Comparison of ENCODE assay signal across 28 mouse cellular contexts in the genomic region with DNA sequence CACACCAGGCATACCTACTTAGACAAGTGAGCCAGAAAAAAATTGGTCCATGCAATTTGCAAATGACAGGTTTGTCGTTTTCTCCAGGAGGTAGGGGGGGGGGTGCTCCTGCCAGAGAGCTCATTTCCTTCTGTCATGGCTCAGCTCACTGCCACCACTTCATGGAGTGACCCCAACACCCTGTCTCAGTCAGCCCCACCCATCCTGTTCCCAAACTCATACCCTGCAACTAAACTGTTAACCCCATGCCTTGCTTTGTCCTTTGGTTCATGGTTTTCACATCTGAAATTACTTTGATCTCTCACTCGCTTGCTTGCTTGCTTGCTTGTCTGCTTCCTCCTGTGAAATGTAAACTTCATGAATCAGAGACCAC. TPM values are rescaled to one million over a fixed set of nuclear protein-coding genes. Genes with fewer than 3 reads are reported as not detected.
DNase-seq lines count a peak whose midpoint lies in the region; ATAC-seq and TF ChIP-seq lines count a peak whose summit lies in the region.
"Had no signal": no experiment of that assay in that cellular context is flagged by ENCODE, and none has a peak within 500 bp of the region (broad histone marks: within the 10 kb centered on the region; RNA-seq: fewer than 3 reads in every experiment).

No protein-coding gene starts in this region.

- 16% methylated on average over 2 of the region's 2 CpGs for WGBS in intestine, embryonic 14.5 days
- WGBS in intestine, postnatal 0 days = 33% methylated on average over 2 of the region's 2 CpGs
- WGBS in lung, embryonic 14.5 days = 7% methylated on average over 2 of the region's 2 CpGs
- 38% methylated on average over 2 of the region's 2 CpGs for WGBS in intestine, embryonic 16.5 days
- 29% methylated on average over 2 of the region's 2 CpGs for WGBS in stomach, embryonic 14.5 days

- H3K4me3 ChIP-seq in intestine, embryonic 14.5 days (ENCODE audit: low read depth, low read length) = no peak overlapping the region
- no peak overlapping the region for H3K4me3 ChIP-seq in intestine, postnatal 0 days (ENCODE audit: low read depth, low read length)
- H3K4me3 ChIP-seq in lung, embryonic 14.5 days (ENCODE audit: low read depth, low read length) = no peak overlapping the region
- no peak overlapping the region for H3K4me3 ChIP-seq in intestine, embryonic 16.5 days (ENCODE audit: low read length)
- H3K4me3 ChIP-seq in stomach, embryonic 14.5 days (ENCODE audit: low read depth, low read length) = no peak overlapping the region
- H3K4me3 ChIP-seq: embryonic facial prominence, embryonic 13.5 days; heart, embryonic 15.5 days; hindbrain, embryonic 12.5 days; megakaryocyte, embryonic 14.5 days; midbrain, embryonic 12.5 days; myocyte; neural tube, embryonic 12.5 days had no signal

- no peak for DNase-seq in intestine, embryonic 14.5 days (ENCODE audit: low spot score)
- no peak for DNase-seq in lung, embryonic 14.5 days
- DNase-seq in lung, postnatal 25 days (ENCODE audit: low spot score) = no peak
- DNase-seq in frontal cortex, postnatal 25 days (ENCODE audit: low spot score in 2 of 2) = no peak
- DNase-seq: adrenal gland, postnatal 25 days; B cell, adult 2 months; cerebellum, adult 11-12 months; cerebellum, adult 9-11 months; embryo, embryonic 11 days; forebrain, postnatal 0 days; gastrocnemius, postnatal 36 days; layer of hippocampus, adult 9-11 months; right cerebral cortex, adult 18-20 months; spleen, adult 18-20 months; thymus, postnatal 14 days had no signal

- peaks cover 5% of the 10 kb centered on the region; the same call in 1 of the 2 replicates for H3K4me1 ChIP-seq in intestine, embryonic 14.5 days (replicated peaks; ENCODE audit: control insufficient read depth, insufficient read depth, low read length)
- peaks cover 4% of the 10 kb centered on the region; the same call in 1 of the 2 replicates for H3K4me1 ChIP-seq in intestine, postnatal 0 days (replicated peaks; ENCODE audit: control insufficient read depth, insufficient read depth, low read length)
- no peaks in the 10 kb centered on the region for H3K4me1 ChIP-seq in lung, embryonic 14.5 days (ENCODE audit: insufficient read depth)
- H3K4me1 ChIP-seq in intestine, embryonic 16.5 days (ENCODE audit: control insufficient read depth, insufficient read depth, low read length) = peaks cover 5% of the 10 kb centered on the region
- H3K4me1 ChIP-seq in stomach, embryonic 14.5 days (ENCODE audit: control insufficient read depth, insufficient read depth, low read length) = peaks cover 4% of the 10 kb centered on the region; the same call in 1 of the 2 replicates
- H3K4me1 ChIP-seq: hindbrain, embryonic 12.5 days; neural tube, embryonic 12.5 days had no signal

- no peak overlapping the region for H3K27ac ChIP-seq in intestine, embryonic 14.5 days (ENCODE audit: low read depth)
- no peak overlapping the region for H3K27ac ChIP-seq in intestine, postnatal 0 days (ENCODE audit: low read depth, low read length)
- peak overlapping the region; percentile 31; the same call in 1 of the 2 replicates for H3K27ac ChIP-seq in lung, embryonic 14.5 days (ENCODE audit: low read depth)
- H3K27ac ChIP-seq in intestine, embryonic 16.5 days (ENCODE audit: low read length) = peak overlapping the region; percentile 67
- peak overlapping the region; percentile 33; the same call in 1 of the 2 replicates for H3K27ac ChIP-seq in stomach, embryonic 14.5 days (ENCODE audit: low read length)
- H3K27ac ChIP-seq: embryonic facial prominence, embryonic 13.5 days; heart, embryonic 15.5 days; hindbrain, embryonic 12.5 days; hindbrain, postnatal 0 days; midbrain, embryonic 12.5 days; neural tube, embryonic 12.5 days had no signal

- peak; percentile 56; the same call in 1 of the 2 replicates for ATAC-seq in intestine, embryonic 14.5 days (replicated peaks; ENCODE audit: low FRiP score, low TSS enrichment, low read depth)
- ATAC-seq in intestine, postnatal 0 days = no peak
- ATAC-seq in lung, embryonic 14.5 days (ENCODE audit: insufficient read depth) = 0 out of 2 replicates have a peak, but pooled peaks have one; percentile 19
- peak; percentile 15 for ATAC-seq in intestine, embryonic 16.5 days
- ATAC-seq in stomach, embryonic 14.5 days (ENCODE audit: insufficient number of reproducible peaks, insufficient read depth, low FRiP score, low read depth) = no peak
- no peak for ATAC-seq in megakaryocyte progenitor cell, adult 5-6 weeks (replicated peaks; ENCODE audit: poor library complexity)
- ATAC-seq: forebrain, postnatal 0 days; hindbrain, postnatal 0 days had no signal

- H3K4me2 ChIP-seq in intestine, embryonic 14.5 days (ENCODE audit: low read length) = no peak overlapping the region
- H3K4me2 ChIP-seq in intestine, postnatal 0 days (replicated peaks; ENCODE audit: low read depth) = no peak overlapping the region
- H3K4me2 ChIP-seq in lung, embryonic 14.5 days = no peak overlapping the region
- H3K4me2 ChIP-seq in intestine, embryonic 16.5 days (ENCODE audit: low read depth, low read length) = no peak overlapping the region
- no peak overlapping the region for H3K4me2 ChIP-seq in stomach, embryonic 14.5 days (replicated peaks; ENCODE audit: low read depth, low read length)
- H3K4me2 ChIP-seq: embryonic facial prominence, embryonic 13.5 days; heart, embryonic 15.5 days; hindbrain, embryonic 12.5 days; liver, embryonic 11.5 days; midbrain, embryonic 12.5 days; neural tube, embryonic 12.5 days had no signal

- no peaks in the 10 kb centered on the region for H3K36me3 ChIP-seq in intestine, embryonic 14.5 days (ENCODE audit: control insufficient read depth, insufficient read depth, low read length)
- H3K36me3 ChIP-seq in intestine, postnatal 0 days (ENCODE audit: control insufficient read depth, insufficient read depth) = no peaks in the 10 kb centered on the region
- H3K36me3 ChIP-seq in lung, embryonic 14.5 days (ENCODE audit: insufficient read depth) = no peaks in the 10 kb centered on the region
- H3K36me3 ChIP-seq in intestine, embryonic 16.5 days (ENCODE audit: control insufficient read depth, insufficient read depth, low read length) = no peaks in the 10 kb centered on the region
- no peaks in the 10 kb centered on the region for H3K36me3 ChIP-seq in stomach, embryonic 14.5 days (ENCODE audit: control insufficient read depth, insufficient read depth, low read length)
- H3K36me3 ChIP-seq: embryonic facial prominence, embryonic 13.5 days; heart, embryonic 15.5 days; hindbrain, embryonic 12.5 days; midbrain, embryonic 12.5 days; neural tube, embryonic 12.5 days had no signal

- no peak overlapping the region for H3K9ac ChIP-seq in intestine, embryonic 14.5 days (ENCODE audit: low read length)
- no peak overlapping the region for H3K9ac ChIP-seq in intestine, postnatal 0 days (ENCODE audit: low read depth, low read length)
- H3K9ac ChIP-seq in lung, embryonic 14.5 days = no peak overlapping the region
- no peak overlapping the region for H3K9ac ChIP-seq in intestine, embryonic 16.5 days (ENCODE audit: low read depth, low read length)
- no peak overlapping the region for H3K9ac ChIP-seq in stomach, embryonic 14.5 days (replicated peaks; ENCODE audit: low read depth, low read length)
- H3K9ac ChIP-seq: embryonic facial prominence, embryonic 13.5 days; forebrain, postnatal 0 days; heart, embryonic 15.5 days; hindbrain, embryonic 12.5 days; midbrain, embryonic 12.5 days; neural tube, embryonic 12.5 days had no signal

- no peaks in the 10 kb centered on the region for H3K9me3 ChIP-seq in intestine, embryonic 14.5 days (ENCODE audit: control insufficient read depth, low read length)
- H3K9me3 ChIP-seq in intestine, postnatal 0 days (ENCODE audit: control insufficient read depth) = no peaks in the 10 kb centered on the region
- no peaks in the 10 kb centered on the region for H3K9me3 ChIP-seq in lung, embryonic 14.5 days (ENCODE audit: low read depth, low read length)
- H3K9me3 ChIP-seq in intestine, embryonic 16.5 days (ENCODE audit: control insufficient read depth, low read length) = no peaks in the 10 kb centered on the region
- no peaks in the 10 kb centered on the region for H3K9me3 ChIP-seq in stomach, embryonic 14.5 days (ENCODE audit: control insufficient read depth, low read depth, low read length)
- H3K9me3 ChIP-seq: embryonic facial prominence, embryonic 13.5 days; heart, embryonic 15.5 days; hindbrain, embryonic 12.5 days; megakaryocyte, embryonic 14.5 days; midbrain, embryonic 12.5 days; neural tube, embryonic 12.5 days had no signal

- H3K27me3 ChIP-seq in intestine, embryonic 14.5 days (replicated peaks; ENCODE audit: control insufficient read depth, insufficient read depth, low read length) = no peaks in the 10 kb centered on the region
- H3K27me3 ChIP-seq in intestine, postnatal 0 days (replicated peaks; ENCODE audit: control insufficient read depth, insufficient read depth, low read length) = no peaks in the 10 kb centered on the region
- no peaks in the 10 kb centered on the region for H3K27me3 ChIP-seq in lung, embryonic 14.5 days (ENCODE audit: insufficient read depth, low read length)
- no peaks in the 10 kb centered on the region for H3K27me3 ChIP-seq in intestine, embryonic 16.5 days (replicated peaks; ENCODE audit: control insufficient read depth, insufficient read depth, low read length)
- no peaks in the 10 kb centered on the region for H3K27me3 ChIP-seq in stomach, embryonic 14.5 days (ENCODE audit: control insufficient read depth, insufficient read depth, low read length)
- H3K27me3 ChIP-seq: embryonic facial prominence, embryonic 13.5 days; megakaryocyte, embryonic 14.5 days; neural tube, embryonic 12.5 days had no signal

- TF ChIP-seq CTCF in intestine, postnatal 0 days (IDR thresholded peaks at IDR 0.05; ENCODE audit: low read depth) = no peak
- no peak for TF ChIP-seq CTCF in lung, embryonic 14.5 days (IDR thresholded peaks at IDR 0.05; ENCODE audit: low read depth)

RNA-seq across cellular contexts. Expression of gene Kras, which starts 6.6 kb away (rescaled TPM):
- 79.0 and 79.8 TPM in 2 replicates for polyA plus RNA-seq in intestine, embryonic 14.5 days (2014; fragmentation: Nextera tagmentation; extraction: Ambion mirVana)
- polyA plus RNA-seq in intestine, postnatal 0 days (2015; fragmentation: Nextera tagmentation; extraction: Ambion mirVana) = 62.0 and 64.2 TPM in 2 replicates
- polyA plus RNA-seq in lung, embryonic 14.5 days (2014; fragmentation: Nextera tagmentation; extraction: Ambion mirVana) = 110 and 116 TPM in 2 replicates
- polyA plus RNA-seq in intestine, embryonic 16.5 days (2015; fragmentation: Nextera tagmentation; extraction: Ambion mirVana) = 56.6 and 60.2 TPM in 2 replicates
- polyA plus RNA-seq in stomach, embryonic 14.5 days (2014; fragmentation: Nextera tagmentation; extraction: Ambion mirVana) = 81.1 and 87.9 TPM in 2 replicates
- total RNA-seq in megakaryocyte progenitor cell, adult 5-6 weeks (2015) = 48.7 and 49.4 TPM in 2 replicates
- total RNA-seq in megakaryocyte progenitor cell, adult 5-6 weeks (2017) = 11.7 and 21.0 TPM in 2 replicates

RNA-seq across cellular contexts. Expression of gene Etfrf1, which starts 45.8 kb away (rescaled TPM):
- polyA plus RNA-seq in intestine, embryonic 14.5 days (2014; fragmentation: Nextera tagmentation; extraction: Ambion mirVana) = 28.7 and 34.8 TPM in 2 replicates
- 48.8 and 49.5 TPM in 2 replicates for polyA plus RNA-seq in intestine, postnatal 0 days (2015; fragmentation: Nextera tagmentation; extraction: Ambion mirVana)
- 23.9 and 24.5 TPM in 2 replicates for polyA plus RNA-seq in lung, embryonic 14.5 days (2014; fragmentation: Nextera tagmentation; extraction: Ambion mirVana)
- polyA plus RNA-seq in intestine, embryonic 16.5 days (2015; fragmentation: Nextera tagmentation; extraction: Ambion mirVana) = 53.9 and 56.0 TPM in 2 replicates
- 30.3 and 34.6 TPM in 2 replicates for polyA plus RNA-seq in stomach, embryonic 14.5 days (2014; fragmentation: Nextera tagmentation; extraction: Ambion mirVana)
- 20.7 and 21.9 TPM in 2 replicates for total RNA-seq in megakaryocyte progenitor cell, adult 5-6 weeks (2015)
- total RNA-seq in megakaryocyte progenitor cell, adult 5-6 weeks (2017) = 18.0 and 23.0 TPM in 2 replicates

RNA-seq across cellular contexts. Expression of gene Casc1, which starts 45.9 kb away (rescaled TPM):
- polyA plus RNA-seq in intestine, embryonic 14.5 days (2014; fragmentation: Nextera tagmentation; extraction: Ambion mirVana) = 0.43 and 0.47 TPM in 2 replicates
- polyA plus RNA-seq in intestine, postnatal 0 days (2015; fragmentation: Nextera tagmentation; extraction: Ambion mirVana) = 0.08 TPM in 2 replicates
- 0.50 and 0.77 TPM in 2 replicates for polyA plus RNA-seq in lung, embryonic 14.5 days (2014; fragmentation: Nextera tagmentation; extraction: Ambion mirVana)
- polyA plus RNA-seq in intestine, embryonic 16.5 days (2015; fragmentation: Nextera tagmentation; extraction: Ambion mirVana) = 0.22 and 0.23 TPM in 2 replicates
- polyA plus RNA-seq in stomach, embryonic 14.5 days (2014; fragmentation: Nextera tagmentation; extraction: Ambion mirVana) = 0.73 and 0.74 TPM in 2 replicates
- 0.15 and 0.32 TPM in 2 replicates for total RNA-seq in megakaryocyte progenitor cell, adult 5-6 weeks (2015)
- 0.04 and 0.47 TPM in 2 replicates for total RNA-seq in megakaryocyte progenitor cell, adult 5-6 weeks (2017)

Comparison
In these comparisons a context has a peak if more than half of its experiments do, and no peak if none do; other contexts are left out.
1. ATAC-seq: peak in intestine, embryonic 14.5 days (single experiment), lung, embryonic 14.5 days (single experiment) and intestine, embryonic 16.5 days (single experiment); none in intestine, postnatal 0 days (single experiment), stomach, embryonic 14.5 days (single experiment) and megakaryocyte progenitor cell, adult 5-6 weeks (single experiment).
2. H3K27ac ChIP-seq: peak in lung, embryonic 14.5 days (single experiment), intestine, embryonic 16.5 days (single experiment) and stomach, embryonic 14.5 days (single experiment); none in intestine, embryonic 14.5 days (single experiment) and intestine, postnatal 0 days (single experiment).